Mouse (Mus musculus) bone marrow, adult 2 months (tissue): Measurements from ENCODE around the gene AW822073.

Experiments used
- CTCF ChIP-seq: fragments of 200-500 bp; IDR thresholded peaks from 2 replicates; pipeline ENCODE4 v1.5.1; 2011; ENCODE audit warnings: low read length, control low read depth; ENCODE audit not compliant: control insufficient read depth, insufficient read depth
- POLR2A ChIP-seq: fragments of 200-500 bp; IDR thresholded peaks from 2 replicates; pipeline ENCODE4 v1.6.1; 2011; ENCODE audit warnings: low read depth, mild to moderate bottlenecking, control low read depth, low read length, borderline replicate concordance; ENCODE audit not compliant: control insufficient read depth

GRCm38 (mm10) chr10:58215353-58215752 is 9.4 kb downstream of the AW822073 start:
- TF ChIP-seq CTCF, result no peak
- no peak for TF ChIP-seq POLR2A
